Mouse (Mus musculus) CH12.LX (cell line): ENCODE measurements around the gene Arhgap18.

ENCODE experiments used
- CTCF ChIP-seq, 2 experiments: IDR thresholded peaks in 1 of 2; conservative IDR thresholded peaks in 1 of 2; 2 replicates each; pipeline ENCODE4 v1.5.1; 2011 to 2012; ENCODE audit warnings: low read depth in 2 of 2, low read length in 2 of 2, improper control_type of control experiment in 1 of 2, inconsistent platforms in 1 of 2, mild to moderate bottlenecking in 1 of 2, moderate library complexity in 1 of 2
- EP300 ChIP-seq: IDR thresholded peaks from 2 replicates; pipeline ENCODE4 v1.6.1; 2011; ENCODE audit warnings: low read length, improper control_type of control experiment
- POLR2A ChIP-seq: IDR thresholded peaks from 2 replicates; pipeline ENCODE4 v1.6.1; 2011; ENCODE audit warnings: low read depth, mild to moderate bottlenecking, improper control_type of control experiment, low read length
- ZC3H11A ChIP-seq: IDR thresholded peaks from 2 replicates; pipeline ENCODE4 v1.6.1; 2012; ENCODE audit warnings: low read depth, mild to moderate bottlenecking, inconsistent platforms, low read length, improper control_type of control experiment

DNA sequence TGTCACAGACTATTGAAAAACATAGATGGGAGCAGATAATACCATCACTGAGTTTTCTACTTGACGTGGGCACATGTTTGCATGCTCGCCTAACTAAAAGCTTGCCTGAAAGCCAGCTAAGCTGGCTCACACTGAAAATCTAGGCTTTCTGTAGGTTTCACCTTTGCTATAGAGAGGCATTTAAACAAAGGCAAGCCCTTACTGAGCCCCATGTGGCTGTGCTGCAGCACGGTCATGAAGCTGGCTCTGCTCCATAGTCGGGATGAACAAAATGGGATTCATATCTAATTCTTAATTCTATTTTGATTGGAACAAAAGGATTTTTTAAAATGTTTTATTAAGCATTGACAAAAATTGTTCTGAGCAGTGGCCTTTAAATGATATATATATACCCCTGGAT, 105.3 kb downstream of the Arhgap18 start:
- TF ChIP-seq ZC3H11A (no peak), CTCF (conservative IDR thresholded peaks at IDR 0.05 in 1 of 2, IDR thresholded peaks at IDR 0.05 in 1 of 2; ENCODE audit: low read depth in 2 of 2, low read length in 2 of 2) (no peak), EP300 (no peak), POLR2A (no peak)
